Mouse (Mus musculus) brain, adult 2 months (tissue): ENCODE measurements at regions not wholly inside any gene's neighbourhood (a gene's known extent, or its start where the extent isn't known, plus 50 kb on each side); places are given as distances from the start of the nearest gene placed in this dataset.

Experiments
- DNase-seq: peaks from one replicate; pipeline ENCODE4 v3.0.0; 2011; ENCODE audit warnings: low read depth, low spot score

- no peak for DNase-seq
These were observed 84.4 kb upstream of the Slc7a14 start for GRCm38 (mm10) chr3:31394533-31394932.

DNA sequence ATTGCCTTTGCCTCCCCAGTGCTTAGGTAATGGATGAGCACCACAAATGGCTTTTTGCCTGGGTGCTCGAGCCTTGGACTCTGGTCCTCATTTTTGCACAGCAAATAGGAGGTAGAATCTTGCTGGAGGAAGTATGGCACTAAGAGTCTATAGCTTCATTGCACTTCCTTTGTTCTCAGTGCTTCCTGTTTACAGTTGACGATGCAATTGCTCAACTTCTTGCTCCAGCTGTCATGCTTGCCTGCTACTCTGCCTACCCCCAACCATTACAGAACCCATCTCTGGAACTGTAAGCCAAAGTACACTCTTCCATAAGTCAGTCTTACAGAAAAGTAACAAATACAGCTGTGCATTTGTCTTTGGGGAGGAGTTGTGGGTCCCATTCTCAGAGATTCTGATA, 79.8 kb upstream of the Slc7a14 start:
- no peak for DNase-seq

DNA sequence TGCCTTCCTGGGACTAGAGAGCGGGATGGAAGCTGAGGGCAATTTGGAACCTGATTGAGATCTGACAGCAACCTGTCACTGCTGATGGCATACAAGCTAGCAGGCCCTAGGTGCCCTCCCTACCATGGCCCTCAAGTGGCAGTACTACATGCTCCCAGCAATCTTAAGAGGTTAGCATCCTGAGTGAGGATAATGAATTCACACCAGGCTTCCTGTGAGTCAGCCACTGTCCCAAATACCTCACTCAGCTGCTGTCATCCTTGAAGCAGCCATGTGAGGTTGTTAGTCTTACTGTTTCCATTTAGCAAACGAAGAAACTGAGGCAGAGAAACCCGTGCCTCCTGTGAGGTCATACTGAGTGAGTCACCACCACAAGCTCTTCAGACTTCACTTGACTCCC, 65.5 kb upstream of the Slc7a14 start:
- peak; percentile 24 for DNase-seq

DNA sequence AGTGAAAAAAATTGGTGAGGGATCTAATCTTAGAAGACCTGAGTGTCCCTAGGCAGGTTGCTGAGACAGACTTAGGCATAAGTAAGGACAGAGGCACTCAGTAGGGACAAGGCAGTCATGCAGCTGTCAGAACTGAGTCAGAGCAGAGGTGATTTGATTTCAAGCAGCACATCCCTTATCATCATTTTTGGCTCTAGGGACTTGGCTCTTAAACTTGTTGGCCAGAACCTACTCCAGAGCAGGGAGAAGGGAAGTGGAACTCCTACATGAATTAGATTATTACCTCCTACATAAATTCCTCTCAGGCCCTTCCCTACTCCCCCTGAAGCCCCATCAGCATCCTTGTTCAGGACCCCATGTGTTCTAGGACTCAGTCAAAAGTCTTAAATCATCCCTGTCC, 63.9 kb upstream of the Slc7a14 start:
- no peak for DNase-seq

GRCm38 (mm10) chr3:31368259-31368658, 58.1 kb upstream of the Slc7a14 start:
- DNase-seq = no peak
